Mouse (Mus musculus): ENCODE data around the gene Rps19.

- TF ChIP-seq CTCF (IDR thresholded peaks at IDR 0.05; ENCODE audit: extremely low read depth, insufficient read depth, insufficient read length, insufficient replicate concordance) (no peak), POLR2A (IDR thresholded peaks at IDR 0.05; ENCODE audit: low read depth, low read length) (no peak)
Measured at GRCm38 (mm10) chr7:24859234-24859633, 24.9 kb upstream of the Rps19 start.
